Mouse (Mus musculus): Measurements from ENCODE around the gene Lss. TPM values are rescaled to one million over a fixed set of nuclear protein-coding genes. Genes with fewer than 3 reads are reported as not detected.

The Lss gene
- total and polyA plus RNA-seq, 3 experiments: 26.3 to 28.3 (median 27.5) TPM

- Histone ChIP-seq H3K79me2 (ENCODE audit: control insufficient read depth, insufficient read depth, low read length, poor library complexity) (no peaks in the 10 kb centered on the region), H3K27ac (ENCODE audit: control insufficient read depth, low read depth, low read length) (no peak overlapping the region), H3K4me1 (ENCODE audit: control insufficient read depth in 1 of 2, insufficient read depth in 2 of 2, low read length in 2 of 2) (0 out of 4 replicates have a peak, but pooled peaks cover 0 to 5% of the 10 kb centered on the region in 2 experiments), H3K9ac (ENCODE audit: control insufficient read depth, low read depth, low read length, poor library complexity, severe bottlenecking) (no peak overlapping the region), H3K36me3 (ENCODE audit: control insufficient read depth in 1 of 2, insufficient read depth in 2 of 2, low read length in 2 of 2) (peaks cover 2 to 11% of the 10 kb centered on the region in 2 experiments; a peak in 3 of 4 replicates), H3K9me3 (replicated peaks; ENCODE audit: insufficient read depth, low read length) (no peaks in the 10 kb centered on the region), H3K4me3 (ENCODE audit: control insufficient read depth in 1 of 2, insufficient read depth in 1 of 2, low read depth in 2 of 2, low read length in 2 of 2) (no peak overlapping the region), H3K27me3 (ENCODE audit: control insufficient read depth in 1 of 2, insufficient read depth in 2 of 2, low read length in 2 of 2) (no peaks in the 10 kb centered on the region)
- TF ChIP-seq RAD21 (IDR thresholded peaks at IDR 0.05; ENCODE audit: low read depth, low read length) (no peak), CTCF (IDR thresholded peaks at IDR 0.05 in 2 of 3, conservative IDR thresholded peaks at IDR 0.05 in 1 of 3; ENCODE audit: control insufficient read depth in 1 of 3, insufficient read depth in 1 of 3, low read depth in 2 of 3, low read length in 3 of 3, poor library complexity in 1 of 3, severe bottlenecking in 1 of 3) (no peak), JUND (IDR thresholded peaks at IDR 0.05; ENCODE audit: low read depth, low read length) (no peak), POLR2AphosphoS2 (IDR thresholded peaks at IDR 0.05; ENCODE audit: low read length) (no peak), POLR2AphosphoS5 (IDR thresholded peaks at IDR 0.05; ENCODE audit: borderline replicate concordance, low read depth, low read length) (no peak), MYB (IDR thresholded peaks at IDR 0.05; ENCODE audit: low read depth, low read length) (no peak), UBTF (IDR thresholded peaks at IDR 0.05; ENCODE audit: borderline replicate concordance, insufficient read depth, low read depth, low read length) (no peak), NRF1 (IDR thresholded peaks at IDR 0.05; ENCODE audit: insufficient read depth, low read depth, low read length, poor library complexity, severe bottlenecking) (no peak), MAZ (IDR thresholded peaks at IDR 0.05; ENCODE audit: low read depth, low read length) (no peak), TCF12 (IDR thresholded peaks at IDR 0.05; ENCODE audit: low read depth, low read length) (no peak), CHD1 (IDR thresholded peaks at IDR 0.05; ENCODE audit: low read depth, low read length) (no peak)
- DNase-seq (ENCODE audit: low read depth, low spot score): no peak
Measured at GRCm38 (mm10) chr10:76541336-76542085, 10.1 kb downstream of the Lss start.

- no peak overlapping the region for H3K9ac ChIP-seq (ENCODE audit: control insufficient read depth, low read depth, low read length, poor library complexity, severe bottlenecking)
- H3K4me1 ChIP-seq (ENCODE audit: control insufficient read depth in 1 of 2, insufficient read depth in 2 of 2, low read length in 2 of 2): 0 out of 4 replicates have a peak, but pooled peaks cover 0 to 5% of the 10 kb centered on the region in 2 experiments
- peaks cover 2 to 9% of the 10 kb centered on the region in 2 experiments; a peak in 3 of 4 replicates for H3K36me3 ChIP-seq (ENCODE audit: control insufficient read depth in 1 of 2, insufficient read depth in 2 of 2, low read length in 2 of 2)
- TF ChIP-seq MAFK (IDR thresholded peaks at IDR 0.05; ENCODE audit: borderline replicate concordance, low read depth, low read length) (no peak), ETS1 (IDR thresholded peaks at IDR 0.05; ENCODE audit: low read depth, low read length) (no peak), UBTF (IDR thresholded peaks at IDR 0.05; ENCODE audit: borderline replicate concordance, insufficient read depth, low read depth, low read length) (no peak), POLR2AphosphoS5 (IDR thresholded peaks at IDR 0.05; ENCODE audit: borderline replicate concordance, low read depth, low read length) (no peak), SMC3 (IDR thresholded peaks at IDR 0.05; ENCODE audit: low read depth, low read length) (no peak), ZKSCAN1 (IDR thresholded peaks at IDR 0.05; ENCODE audit: low read depth, low read length) (no peak), POLR2AphosphoS2 (IDR thresholded peaks at IDR 0.05; ENCODE audit: low read length) (no peak), KAT2A (conservative IDR thresholded peaks at IDR 0.05; ENCODE audit: low read depth, low read length) (no peak), ELF1 (IDR thresholded peaks at IDR 0.05; ENCODE audit: low read depth, low read length) (no peak), MYB (IDR thresholded peaks at IDR 0.05; ENCODE audit: low read depth, low read length) (no peak), EP300 (IDR thresholded peaks at IDR 0.05; ENCODE audit: low read depth in 1 of 2, low read length in 2 of 2) (no peak), MAX (IDR thresholded peaks at IDR 0.05; ENCODE audit: low read length) (no peak), CHD2 (IDR thresholded peaks at IDR 0.05; ENCODE audit: low read length) (no peak), CHD1 (IDR thresholded peaks at IDR 0.05; ENCODE audit: low read depth, low read length) (no peak), MEF2A (IDR thresholded peaks at IDR 0.05; ENCODE audit: extremely low read depth, insufficient replicate concordance, low read depth, low read length, poor library complexity, severe bottlenecking) (no peak), RAD21 (IDR thresholded peaks at IDR 0.05; ENCODE audit: low read depth, low read length) (no peak), RCOR1 (IDR thresholded peaks at IDR 0.05; ENCODE audit: low read depth, low read length) (no peak), ZC3H11A (IDR thresholded peaks at IDR 0.05; ENCODE audit: low read depth, low read length) (no peak), POLR2A (IDR thresholded peaks at IDR 0.05; ENCODE audit: control insufficient read depth in 1 of 2, insufficient read depth in 1 of 2, low read depth in 1 of 2, low read length in 2 of 2, poor library complexity in 1 of 2) (no peak), TBP (IDR thresholded peaks at IDR 0.05; ENCODE audit: low read depth, low read length) (no peak)
- H3K9me3 ChIP-seq (replicated peaks; ENCODE audit: insufficient read depth, low read length): no peaks in the 10 kb centered on the region
- H3K4me3 ChIP-seq (ENCODE audit: control insufficient read depth in 1 of 2, insufficient read depth in 1 of 2, low read depth in 2 of 2, low read length in 2 of 2): no peak overlapping the region
- no peak overlapping the region; the same call in 1 of the 2 replicates for H3K27ac ChIP-seq (ENCODE audit: control insufficient read depth, low read depth, low read length)
- no peaks in the 10 kb centered on the region for H3K27me3 ChIP-seq (ENCODE audit: control insufficient read depth in 1 of 2, insufficient read depth in 2 of 2, low read length in 2 of 2)
- H3K79me2 ChIP-seq (ENCODE audit: control insufficient read depth, insufficient read depth, low read length, poor library complexity): no peaks in the 10 kb centered on the region
- peak; percentile 28 for DNase-seq (ENCODE audit: low read depth, low spot score)
Measured at GRCm38 (mm10) chr10:76542636-76543375, 11.4 kb downstream of the Lss start.
